Mouse (Mus musculus) forebrain, embryonic 12.5 days (tissue): ENCODE measurements at regions not wholly inside any gene's neighbourhood (a gene's known extent, or its start where the extent isn't known, plus 50 kb on each side); places are given as distances from the start of the nearest gene placed in this dataset.

Experiments used
- ATAC-seq: fragments of 200-750 bp; cut with Nextera tagmentation; 2 replicates; pipeline ENCODE4 v1.8.0; 2017; ENCODE audit warnings: moderate TSS enrichment; ENCODE audit not compliant: low FRiP score
- H3K27ac ChIP-seq: fragments of 300-500 bp; sonication (generic); 2 replicates; pipeline ENCODE4 v1.5.1; 2016; ENCODE audit warnings: mild to moderate bottlenecking
- H3K27me3 ChIP-seq: fragments of 300-500 bp; sonication (generic); 2 replicates; pipeline ENCODE4 v1.6.1; 2016; ENCODE audit warnings: mild to moderate bottlenecking
- H3K36me3 ChIP-seq: fragments of 300-500 bp; sonication (generic); replicated peaks from 2 replicates; pipeline ENCODE4 v1.6.1; 2016; ENCODE audit warnings: mild to moderate bottlenecking
- H3K4me1 ChIP-seq: fragments of 300-500 bp; sonication (generic); 2 replicates; pipeline ENCODE4 v1.6.1; 2016
- H3K4me2 ChIP-seq: fragments of 300-500 bp; sonication (generic); 2 replicates; pipeline ENCODE4 v1.6.1; 2016; ENCODE audit warnings: mild to moderate bottlenecking, moderate library complexity
- H3K4me3 ChIP-seq: fragments of 300-500 bp; sonication (generic); replicated peaks from 2 replicates; pipeline ENCODE4 v1.5.1; 2016; ENCODE audit warnings: mild to moderate bottlenecking
- H3K9ac ChIP-seq: fragments of 300-500 bp; sonication (generic); 2 replicates; pipeline ENCODE4 v1.6.1; 2016; ENCODE audit warnings: mild to moderate bottlenecking
- H3K9me3 ChIP-seq: fragments of 300-500 bp; sonication (generic); 2 replicates; pipeline ENCODE4 v1.6.1; 2016
- WGBS: fragments of 180-500 bp; shearing (Covaris S2); methylation state at CpG from one replicate; pipeline ENCODE4 v1.1.7; 2016; 5-methylcytosine and 5-hydroxymethylcytosine counted together

GRCm38 (mm10) chr16:91156506-91156905 is 61.6 kb upstream of the 4932438H23Rik start:
- H3K4me3 ChIP-seq: no peak overlapping the region
- no peak for ATAC-seq
- H3K4me2 ChIP-seq: no peak overlapping the region
- no peak overlapping the region for H3K27ac ChIP-seq
- 0 out of 2 replicates have a peak, but pooled peaks cover 4% of the 10 kb centered on the region for H3K9me3 ChIP-seq
- H3K9ac ChIP-seq: no peak overlapping the region
- WGBS: 4% methylated on average over 15 of the region's 15 CpGs
- H3K27me3 ChIP-seq: peaks cover 42% of the 10 kb centered on the region
- H3K36me3 ChIP-seq: no peaks in the 10 kb centered on the region
- H3K4me1 ChIP-seq: peaks cover 11% of the 10 kb centered on the region

GRCm38 (mm10) chr16:91160679-91161078 is 64.6 kb upstream of the Olig2 start:
- peaks cover 73% of the 10 kb centered on the region for H3K27me3 ChIP-seq
- 0 out of 2 replicates have a peak, but pooled peaks cover 4% of the 10 kb centered on the region for H3K9me3 ChIP-seq
- H3K27ac ChIP-seq: no peak overlapping the region
- H3K36me3 ChIP-seq: no peaks in the 10 kb centered on the region
- H3K4me3 ChIP-seq: no peak overlapping the region
- no peak overlapping the region for H3K9ac ChIP-seq
- H3K4me1 ChIP-seq: peaks cover 11% of the 10 kb centered on the region
- no peak for ATAC-seq
- no peak overlapping the region for H3K4me2 ChIP-seq
- 24% methylated on average over 8 of the region's 8 CpGs for WGBS

GRCm38 (mm10) chr16:91161616-91162015 is 63.6 kb upstream of the Olig2 start:
- peaks cover 9% of the 10 kb centered on the region for H3K4me1 ChIP-seq
- H3K9ac ChIP-seq: no peak overlapping the region
- ATAC-seq: no peak
- H3K4me2 ChIP-seq: no peak overlapping the region
- 0 out of 2 replicates have a peak, but pooled peaks cover 4% of the 10 kb centered on the region for H3K9me3 ChIP-seq
- no peak overlapping the region for H3K4me3 ChIP-seq
- H3K27me3 ChIP-seq: peaks cover 67% of the 10 kb centered on the region
- no peak overlapping the region for H3K27ac ChIP-seq
- no peaks in the 10 kb centered on the region for H3K36me3 ChIP-seq
- 91% methylated on average over 6 of the region's 6 CpGs for WGBS

GRCm38 (mm10) chr16:91162381-91162780 is 62.9 kb upstream of the Olig2 start:
- Histone ChIP-seq H3K36me3 (no peaks in the 10 kb centered on the region), H3K4me3 (no peak overlapping the region), H3K9me3 (0 out of 2 replicates have a peak, but pooled peaks cover 4% of the 10 kb centered on the region), H3K27me3 (peaks cover 68% of the 10 kb centered on the region), H3K4me1 (peaks cover 9% of the 10 kb centered on the region; the same call in 1 of the 2 replicates), H3K4me2 (no peak overlapping the region), H3K9ac (no peak overlapping the region), H3K27ac (no peak overlapping the region)
- WGBS: 88% methylated on average over 6 of the region's 6 CpGs
- no peak for ATAC-seq

- no peaks in the 10 kb centered on the region for H3K36me3 ChIP-seq
- no peak overlapping the region for H3K4me3 ChIP-seq
- H3K27me3 ChIP-seq: peaks cover 75% of the 10 kb centered on the region
- no peaks in the 10 kb centered on the region for H3K9me3 ChIP-seq
- no peak overlapping the region for H3K9ac ChIP-seq
- peaks cover 29% of the 10 kb centered on the region for H3K4me1 ChIP-seq
- ATAC-seq: no peak
- H3K27ac ChIP-seq: no peak overlapping the region
- H3K4me2 ChIP-seq: no peak overlapping the region
- WGBS: 66% methylated on average over 4 of the region's 4 CpGs
Measured at GRCm38 (mm10) chr16:91165906-91166305, 59.4 kb upstream of the Olig2 start.

GRCm38 (mm10) chr16:91166866-91167265 is 58.4 kb upstream of the Olig2 start:
- Histone ChIP-seq H3K27ac (no peak overlapping the region), H3K36me3 (no peaks in the 10 kb centered on the region), H3K4me1 (peaks cover 35% of the 10 kb centered on the region), H3K4me2 (no peak overlapping the region), H3K27me3 (peaks cover 74% of the 10 kb centered on the region), H3K9ac (no peak overlapping the region), H3K9me3 (no peaks in the 10 kb centered on the region), H3K4me3 (no peak overlapping the region)
- peak; percentile 33 for ATAC-seq

GRCm38 (mm10) chr16:91168398-91168797 is 56.9 kb upstream of the Olig2 start:
- H3K27me3 ChIP-seq: peaks cover 65% of the 10 kb centered on the region
- H3K27ac ChIP-seq: no peak overlapping the region
- H3K36me3 ChIP-seq: no peaks in the 10 kb centered on the region
- WGBS: 17% methylated on average over 7 of the region's 7 CpGs
- no peak overlapping the region for H3K4me2 ChIP-seq
- peaks cover 50% of the 10 kb centered on the region for H3K4me1 ChIP-seq
- H3K9me3 ChIP-seq: no peaks in the 10 kb centered on the region
- no peak overlapping the region for H3K9ac ChIP-seq
- ATAC-seq: no peak
- no peak overlapping the region for H3K4me3 ChIP-seq

- 1% methylated on average over 16 of the region's 16 CpGs for WGBS
- ATAC-seq: no peak
- Histone ChIP-seq H3K4me3 (peak overlapping the region; percentile 10; the same call in 1 of the 2 replicates), H3K9ac (peak overlapping the region; percentile 13; the same call in 1 of the 2 replicates), H3K4me2 (peak overlapping the region; percentile 48), H3K27me3 (peaks cover 60% of the 10 kb centered on the region), H3K9me3 (no peaks in the 10 kb centered on the region), H3K27ac (0 out of 2 replicates have a peak overlapping the region, but pooled peaks have one; percentile 15), H3K36me3 (no peaks in the 10 kb centered on the region), H3K4me1 (peaks cover 63% of the 10 kb centered on the region)
Measured at GRCm38 (mm10) chr16:91169829-91170228, 55.4 kb upstream of the Olig2 start.

- H3K4me3 ChIP-seq: no peak overlapping the region
- WGBS: 14% methylated on average over 14 of the region's 14 CpGs
- H3K9me3 ChIP-seq: no peaks in the 10 kb centered on the region
- H3K4me2 ChIP-seq: peak overlapping the region; percentile 29
- peak; percentile 19; the same call in 1 of the 2 replicates for ATAC-seq
- peaks cover 70% of the 10 kb centered on the region for H3K4me1 ChIP-seq
- peaks cover 71% of the 10 kb centered on the region for H3K27me3 ChIP-seq
- H3K36me3 ChIP-seq: no peaks in the 10 kb centered on the region
- H3K27ac ChIP-seq: peak overlapping the region; percentile 71
- no peak overlapping the region for H3K9ac ChIP-seq
Measured at GRCm38 (mm10) chr16:91171911-91172440, 53.3 kb upstream of the Olig2 start.

GRCm38 (mm10) chr16:91172510-91172909 is 52.7 kb upstream of the Olig2 start:
- Histone ChIP-seq H3K9me3 (no peaks in the 10 kb centered on the region), H3K27ac (peak overlapping the region; percentile 71), H3K4me2 (peak overlapping the region; percentile 29), H3K27me3 (peaks cover 71% of the 10 kb centered on the region), H3K9ac (no peak overlapping the region), H3K36me3 (no peaks in the 10 kb centered on the region), H3K4me1 (peaks cover 69% of the 10 kb centered on the region), H3K4me3 (no peak overlapping the region)
- 8% methylated on average over 9 of the region's 9 CpGs for WGBS
- ATAC-seq: no peak; the same call in 1 of the 2 replicates

- Histone ChIP-seq H3K4me1 (peaks cover 67% of the 10 kb centered on the region), H3K27ac (peak overlapping the region; percentile 71), H3K27me3 (peaks cover 73% of the 10 kb centered on the region), H3K9ac (no peak overlapping the region), H3K4me3 (no peak overlapping the region), H3K9me3 (no peaks in the 10 kb centered on the region), H3K36me3 (no peaks in the 10 kb centered on the region), H3K4me2 (peak overlapping the region; percentile 29)
- ATAC-seq: peak; percentile 52
- WGBS: 9% methylated on average over 15 of the region's 15 CpGs
Measured at GRCm38 (mm10) chr16:91173241-91173640, 52.0 kb upstream of the Olig2 start.

- peak overlapping the region; percentile 29 for H3K4me2 ChIP-seq
- H3K4me1 ChIP-seq: peaks cover 61% of the 10 kb centered on the region
- H3K4me3 ChIP-seq: no peak overlapping the region
Measured at GRCm38 (mm10) chr16:91173870-91174278, 51.4 kb upstream of the Olig2 start.

GRCm38 (mm10) chr16:91174401-91174800 is 50.9 kb upstream of the Olig2 start:
- no peaks in the 10 kb centered on the region for H3K36me3 ChIP-seq
- peaks cover 76% of the 10 kb centered on the region for H3K27me3 ChIP-seq
- no peak overlapping the region for H3K9ac ChIP-seq
- H3K9me3 ChIP-seq: no peaks in the 10 kb centered on the region
- peak overlapping the region; percentile 81 for H3K27ac ChIP-seq
- WGBS: 43% methylated on average over 4 of the region's 4 CpGs
- peaks cover 61% of the 10 kb centered on the region for H3K4me1 ChIP-seq
- H3K4me2 ChIP-seq: no peak overlapping the region
- H3K4me3 ChIP-seq: no peak overlapping the region
- ATAC-seq: no peak

More at GRCm38 (mm10) chr16:91173870-91174278, 51.4 kb upstream of the Olig2 start:
- H3K9ac ChIP-seq: 0 out of 2 replicates have a peak overlapping the region, but pooled peaks have one; percentile 7
- no peaks in the 10 kb centered on the region for H3K9me3 ChIP-seq
- ATAC-seq: peak; percentile 63
- H3K27ac ChIP-seq: peak overlapping the region; percentile 81
- no peaks in the 10 kb centered on the region for H3K36me3 ChIP-seq
- WGBS: 8% methylated on average over 3 of the region's 3 CpGs
- peaks cover 73% of the 10 kb centered on the region for H3K27me3 ChIP-seq
